In the genomic region with DNA sequence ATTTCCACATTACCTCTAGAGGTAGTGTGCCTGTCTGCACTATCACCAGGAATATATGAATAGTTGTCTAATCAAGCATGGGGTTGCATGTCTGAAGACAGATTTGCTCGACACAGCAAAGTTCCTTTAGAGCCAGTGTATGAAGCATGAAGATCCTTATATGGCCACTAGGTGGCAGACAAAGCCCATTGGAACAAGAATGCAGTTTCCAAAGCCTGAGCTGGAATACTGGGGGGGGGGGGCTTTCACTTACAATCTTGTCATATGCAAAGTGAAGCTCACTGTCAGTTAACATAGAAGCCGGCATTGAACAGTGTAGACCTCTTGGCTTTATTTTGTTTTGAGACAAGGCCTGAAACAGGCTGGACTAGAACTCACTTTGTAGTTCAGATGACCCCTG, we compare ENCODE assay signal across 10 mouse cellular contexts. TPM values are rescaled to one million over a fixed set of nuclear protein-coding genes. Genes with fewer than 3 reads are reported as not detected.
DNase-seq lines count a peak whose midpoint lies in the region; ATAC-seq and TF ChIP-seq lines count a peak whose summit lies in the region.
"Had no signal": no experiment of that assay in that cellular context is flagged by ENCODE, and none has a peak within 500 bp of the region (broad histone marks: within the 10 kb centered on the region; RNA-seq: fewer than 3 reads in every experiment).

No protein-coding gene starts in this region.

- no peaks in the 10 kb centered on the region for H3K27me3 ChIP-seq in forebrain, embryonic 13.5 days
- H3K27me3 ChIP-seq in intestine, embryonic 15.5 days (replicated peaks) = 0 out of 2 replicates have a peak, but pooled peaks cover 3% of the 10 kb centered on the region
- H3K27me3 ChIP-seq in lung, postnatal 0 days (replicated peaks; ENCODE audit: insufficient read depth, low read length) = no peaks in the 10 kb centered on the region

- 7% methylated on average over 2 of the region's 2 CpGs for WGBS in forebrain, embryonic 13.5 days
- 6% methylated on average over 2 of the region's 2 CpGs for whole genome bisulfite sequencing in intestine, embryonic 15.5 days
- WGBS in lung, postnatal 0 days = 0% methylated on average over 2 of the region's 2 CpGs

- no peak overlapping the region for H3K4me3 ChIP-seq in forebrain, embryonic 13.5 days
- H3K4me3 ChIP-seq in intestine, embryonic 15.5 days (replicated peaks) = no peak overlapping the region
- H3K4me3 ChIP-seq in lung, postnatal 0 days (ENCODE audit: low read depth, low read length) = no peak overlapping the region

- H3K4me1 ChIP-seq in forebrain, embryonic 13.5 days = peaks cover 8% of the 10 kb centered on the region
- H3K4me1 ChIP-seq in intestine, embryonic 15.5 days (replicated peaks) = 0 out of 2 replicates have a peak, but pooled peaks cover 4% of the 10 kb centered on the region
- H3K4me1 ChIP-seq in lung, postnatal 0 days (ENCODE audit: insufficient read depth, low read depth, low read length) = no peaks in the 10 kb centered on the region; the same call in 1 of the 2 replicates

- no peak for TF ChIP-seq EP300 in lung, postnatal 0 days (IDR thresholded peaks at IDR 0.05)

- no peak overlapping the region for H3K27ac ChIP-seq in forebrain, embryonic 13.5 days
- H3K27ac ChIP-seq in intestine, embryonic 15.5 days = no peak overlapping the region
- H3K27ac ChIP-seq in lung, postnatal 0 days (ENCODE audit: low read length) = no peak overlapping the region

- peak; percentile 56 for ATAC-seq in forebrain, embryonic 13.5 days
- ATAC-seq in intestine, embryonic 15.5 days = peak; percentile 12; the same call in 1 of the 2 replicates
- peak; percentile 47; the same call in 1 of the 2 replicates for ATAC-seq in lung, postnatal 0 days

- no peak overlapping the region for H3K4me2 ChIP-seq in forebrain, embryonic 13.5 days
- no peak overlapping the region for H3K4me2 ChIP-seq in intestine, embryonic 15.5 days (replicated peaks)
- H3K4me2 ChIP-seq in lung, postnatal 0 days (replicated peaks; ENCODE audit: low read depth, low read length) = no peak overlapping the region

- peak; percentile 84 for TF ChIP-seq CTCF in lung, postnatal 0 days (IDR thresholded peaks at IDR 0.05)

- H3K9me3 ChIP-seq in forebrain, embryonic 13.5 days (replicated peaks) = no peaks in the 10 kb centered on the region
- H3K9me3 ChIP-seq in intestine, embryonic 15.5 days = no peaks in the 10 kb centered on the region
- H3K9me3 ChIP-seq in lung, postnatal 0 days (ENCODE audit: low read length) = no peaks in the 10 kb centered on the region

- no peaks in the 10 kb centered on the region for H3K36me3 ChIP-seq in forebrain, embryonic 13.5 days (ENCODE audit: poor library complexity, severe bottlenecking)
- H3K36me3 ChIP-seq in intestine, embryonic 15.5 days = no peaks in the 10 kb centered on the region
- H3K36me3 ChIP-seq in lung, postnatal 0 days (ENCODE audit: insufficient read depth, low read length) = no peaks in the 10 kb centered on the region

- H3K9ac ChIP-seq in forebrain, embryonic 13.5 days = no peak overlapping the region
- no peak overlapping the region for H3K9ac ChIP-seq in intestine, embryonic 15.5 days
- H3K9ac ChIP-seq in lung, postnatal 0 days (replicated peaks; ENCODE audit: low read depth) = no peak overlapping the region

- DNase-seq in adrenal gland, adult 2 months = peak; percentile 34
- DNase-seq in adrenal gland, adult 8-10 months = no peak
- peak; percentile 21 for DNase-seq in urinary bladder, postnatal 25 days (ENCODE audit: low spot score)
- DNase-seq in urinary bladder, adult 2 months (ENCODE audit: low spot score) = no peak
- DNase-seq in lung, postnatal 0 days (ENCODE audit: low spot score) = peak; percentile 82
- DNase-seq in retina, embryonic 14.5 days (ENCODE audit: low spot score) = peak; percentile 87

RNA-seq across cellular contexts. Expression of gene Fam209, which starts 5.5 kb away (rescaled TPM):
- not detected for total RNA-seq in adrenal gland, adult 2 months (2021)
- 0.17 and 0.31 TPM in 2 replicates for polyA plus RNA-seq in adrenal gland, adult 2 months (2012; rRNA removed)
- total RNA-seq in adrenal gland, adult 8-10 months (2022) = under 1 TPM in 1 of 4 experiments, not detected in 3; 0.38 TPM
- polyA plus RNA-seq in urinary bladder, adult 2 months (2012; rRNA removed) = 0.26 and 0.59 TPM in 2 replicates
- 0.76 and 0.98 TPM in 2 replicates for polyA plus RNA-seq in forebrain, embryonic 13.5 days (2015; fragmentation: Nextera tagmentation; extraction: Ambion mirVana)
- not detected in 2 replicates for polyA plus RNA-seq in intestine, embryonic 15.5 days (2015; fragmentation: Nextera tagmentation; extraction: Ambion mirVana)
- polyA plus RNA-seq in lung, postnatal 0 days (2015; fragmentation: Nextera tagmentation; extraction: Ambion mirVana) = 0.27 and 0.41 TPM in 2 replicates
- polyA plus RNA-seq: small intestine, adult 2 months had no signal

RNA-seq across cellular contexts. Expression of gene Gcnt7, which starts 19.5 kb away (rescaled TPM):
- total RNA-seq in adrenal gland, adult 2 months (2021) = not detected
- not detected in 2 replicates for polyA plus RNA-seq in adrenal gland, adult 2 months (2012; rRNA removed)
- total RNA-seq in adrenal gland, adult 8-10 months (2022) = not detected
- 0.04 TPM in 1 of 2 replicates, not detected in the other for polyA plus RNA-seq in urinary bladder, adult 2 months (2012; rRNA removed)
- polyA plus RNA-seq in forebrain, embryonic 13.5 days (2015; fragmentation: Nextera tagmentation; extraction: Ambion mirVana) = 1.6 and 2.4 TPM in 2 replicates
- polyA plus RNA-seq in intestine, embryonic 15.5 days (2015; fragmentation: Nextera tagmentation; extraction: Ambion mirVana) = 0.95 and 1.1 TPM in 2 replicates
- 0.58 and 0.64 TPM in 2 replicates for polyA plus RNA-seq in lung, postnatal 0 days (2015; fragmentation: Nextera tagmentation; extraction: Ambion mirVana)
- polyA plus RNA-seq: gonadal fat pad, adult 2 months; small intestine, adult 2 months had no signal

RNA-seq across cellular contexts. Expression of gene Rtf2, which starts 37.5 kb away (rescaled TPM):
- 10 to 100 TPM; 73.1 to 84.2 TPM for total RNA-seq in adrenal gland, adult 2 months (2021)
- polyA plus RNA-seq in adrenal gland, adult 2 months (2012; rRNA removed) = 27.1 and 31.9 TPM in 2 replicates
- total RNA-seq in adrenal gland, adult 8-10 months (2022) = 10 to 100 TPM; 77.2 to 92.4 (median 82.4) TPM
- 72.6 and 72.7 TPM in 2 replicates for polyA plus RNA-seq in urinary bladder, adult 2 months (2012; rRNA removed)
- polyA plus RNA-seq in forebrain, embryonic 13.5 days (2015; fragmentation: Nextera tagmentation; extraction: Ambion mirVana) = 99.2 and 99.3 TPM in 2 replicates
- 69.8 and 70.1 TPM in 2 replicates for polyA plus RNA-seq in intestine, embryonic 15.5 days (2015; fragmentation: Nextera tagmentation; extraction: Ambion mirVana)
- 73.4 and 74.2 TPM in 2 replicates for polyA plus RNA-seq in lung, postnatal 0 days (2015; fragmentation: Nextera tagmentation; extraction: Ambion mirVana)

Comparison
In these comparisons a context has a peak if more than half of its experiments do, and no peak if none do; other contexts are left out.
1. DNase-seq: peak in adrenal gland, adult 2 months (single experiment), urinary bladder, postnatal 25 days (single experiment), lung, postnatal 0 days (single experiment) and retina, embryonic 14.5 days (single experiment); none in adrenal gland, adult 8-10 months (single experiment) and urinary bladder, adult 2 months (single experiment).
2. Peak in every context shown above with its lines, with median percentiles within 50 percentile points of each other: ATAC-seq.